Mouse (Mus musculus) forelimb bud, embryonic 11.5 days (tissue): ENCODE data around the gene Pop7.
A peak's percentile ranks its signal among the peaks of the same experiment; 100 is the strongest.

Experiments
- DNase-seq: peaks from one replicate; pipeline ENCODE4 v3.0.0-alpha.2; 2012; ENCODE audit warnings: low read depth, low spot score

The Pop7 gene

GRCm38 (mm10) chr5:137500186-137500585 is 2.1 kb downstream of the Pop7 start:
- no peak for DNase-seq

GRCm38 (mm10) chr5:137493831-137494230 is 8.5 kb downstream of the Pop7 start:
- DNase-seq: no peak

DNA sequence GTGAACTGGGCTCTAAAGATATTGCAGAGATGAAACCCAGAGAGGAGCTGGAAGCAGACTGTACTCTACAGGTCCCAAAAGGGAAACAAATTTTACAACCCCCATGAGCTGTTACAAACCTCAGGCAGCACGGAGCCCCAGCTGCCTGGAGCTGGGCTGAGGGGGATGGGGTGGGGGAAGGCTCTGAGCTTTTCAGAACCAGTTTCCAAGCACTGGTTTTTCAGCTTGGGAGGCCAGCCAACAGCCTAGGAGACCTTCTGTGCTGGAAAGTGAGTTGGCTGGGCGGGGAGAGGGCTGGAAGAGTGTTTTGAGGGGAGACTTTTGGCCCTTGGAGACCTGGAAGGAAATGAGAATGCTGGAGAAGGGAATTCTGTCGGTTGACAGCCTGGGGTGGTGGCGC is 10.8 kb downstream of the Pop7 start:
- DNase-seq: no peak

DNA sequence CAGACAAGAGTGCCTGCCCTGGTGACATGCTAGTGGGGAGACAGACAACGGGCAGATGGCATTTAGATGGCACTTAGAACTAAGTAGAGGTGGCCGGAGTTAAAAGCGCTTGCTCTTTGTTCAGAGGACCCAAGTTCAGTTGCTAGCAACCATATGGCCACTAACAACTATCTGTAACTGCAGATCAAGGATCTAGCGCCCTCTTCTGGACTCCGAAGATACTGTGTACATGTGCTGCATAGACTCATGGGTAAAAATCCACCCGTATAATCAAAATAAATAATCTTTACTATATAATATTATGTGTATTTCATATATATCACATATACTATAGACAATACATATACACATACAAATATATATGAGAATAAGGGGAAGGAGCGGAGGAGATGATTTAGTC is 14.7 kb downstream of the Pop7 start:
- no peak for DNase-seq

GRCm38 (mm10) chr5:137485851-137486155 is 16.5 kb downstream of the Pop7 start:
- no peak for DNase-seq

GRCm38 (mm10) chr5:137485071-137485850 is 17.1 kb downstream of the Pop7 start:
- no peak for DNase-seq

GRCm38 (mm10) chr5:137481897-137482296 is 20.4 kb downstream of the Pop7 start:
- DNase-seq: no peak

GRCm38 (mm10) chr5:137481138-137481537 is 21.2 kb downstream of the Pop7 start:
- DNase-seq: peak; percentile 90

GRCm38 (mm10) chr5:137476964-137477363 is 25.4 kb downstream of the Pop7 start, which contains the start of gene Zan:
Gene Zan (minus strand): TSS chr5:137477064.
- DNase-seq: no peak

- no peak for DNase-seq
These were observed 28.0 kb downstream of the Pop7 start for GRCm38 (mm10) chr5:137474351-137474750.

- DNase-seq: no peak
These were observed 29.9 kb downstream of the Pop7 start for GRCm38 (mm10) chr5:137472252-137472904.

GRCm38 (mm10) chr5:137466946-137467345 is 35.4 kb downstream of the Pop7 start:
- no peak for DNase-seq

- DNase-seq: no peak
These were observed 37.3 kb downstream of the Pop7 start for GRCm38 (mm10) chr5:137465049-137465448.

GRCm38 (mm10) chr5:137455866-137456591 is 46.3 kb downstream of the Pop7 start:
- no peak for DNase-seq

DNA sequence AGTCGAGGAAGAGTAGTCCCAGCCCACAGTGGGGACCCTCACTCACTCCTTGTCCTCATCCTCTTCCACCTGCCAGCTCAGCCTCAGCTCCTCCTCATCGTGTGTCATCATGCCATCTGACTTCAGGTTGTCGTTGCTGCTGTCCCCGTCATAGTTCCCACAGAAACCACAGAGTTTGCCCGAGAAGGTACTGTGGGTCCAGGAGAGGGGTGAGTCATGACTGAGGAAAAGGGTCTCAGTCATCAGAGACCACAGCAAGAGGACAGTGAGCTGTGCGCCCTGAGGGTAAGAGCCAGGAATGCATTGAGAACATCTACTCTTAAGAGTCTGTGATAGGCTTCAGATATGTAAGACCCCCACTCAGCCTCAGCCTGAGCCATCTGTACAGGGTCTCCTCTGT is 47.1 kb downstream of the Pop7 start:
- no peak for DNase-seq
